Mouse (Mus musculus): ENCODE results near the gene Rnf227. TPM values are rescaled to one million over a fixed set of nuclear protein-coding genes. Genes with fewer than 3 reads are reported as not detected.

Rnf227 gene
- polyA plus RNA-seq, 1 experiment from 2014 or later, result 18.3 TPM

DNA sequence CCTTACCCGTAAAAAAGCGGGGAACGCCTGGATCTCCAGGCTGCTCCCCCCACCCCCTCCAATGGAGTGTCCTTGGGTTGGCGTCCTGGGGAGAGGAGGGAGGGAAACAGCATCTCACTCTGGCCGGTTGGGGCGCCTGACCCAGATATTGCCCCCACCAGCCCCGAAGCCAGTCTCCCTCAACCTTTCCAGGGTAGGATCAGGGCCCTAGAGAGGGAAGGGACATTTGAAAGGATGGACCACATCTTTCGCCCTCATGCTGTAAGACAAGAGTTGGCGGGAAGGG lies 13.2 kb upstream of the Rnf227 start:
- Histone ChIP-seq H3K4me2 (ENCODE audit: low read length) (peak overlapping the region; percentile 96; the same call in 1 of the 2 replicates), H3K4me3 (replicated peaks; ENCODE audit: low read depth, low read length) (no peak overlapping the region), H3K27ac (no peak overlapping the region), H3K27me3 (ENCODE audit: insufficient read depth, low read length) (no peaks in the 10 kb centered on the region), H3K9me3 (replicated peaks; ENCODE audit: low read length) (no peaks in the 10 kb centered on the region), H3K36me3 (ENCODE audit: insufficient read depth, low read length) (no peaks in the 10 kb centered on the region), H3K4me1 (replicated peaks; ENCODE audit: insufficient read depth, low read length) (peaks cover 35% of the 10 kb centered on the region), H3K9ac (ENCODE audit: low read depth, low read length) (no peak overlapping the region)
- DNase-seq (ENCODE audit: low spot score), result no peak
- TF ChIP-seq CTCF (IDR thresholded peaks at IDR 0.05; ENCODE audit: low read depth), result no peak
- 25% methylated on average over 9 of the region's 9 CpGs for WGBS
- ATAC-seq (replicated peaks; ENCODE audit: low FRiP score, low read depth), result no peak

GRCm38 (mm10) chr11:69327648-69328047 lies 12.6 kb upstream of the Rnf227 start:
- TF ChIP-seq CTCF (IDR thresholded peaks at IDR 0.05; ENCODE audit: low read depth), result no peak
- no peak overlapping the region for H3K4me2 ChIP-seq (ENCODE audit: low read length)
- no peak overlapping the region for H3K9ac ChIP-seq (ENCODE audit: low read depth, low read length)
- DNase-seq (ENCODE audit: low spot score) (no peak), ATAC-seq (replicated peaks; ENCODE audit: low FRiP score, low read depth) (no peak)
- no peak overlapping the region for H3K4me3 ChIP-seq (replicated peaks; ENCODE audit: low read depth, low read length)
- peaks cover 35% of the 10 kb centered on the region for H3K4me1 ChIP-seq (replicated peaks; ENCODE audit: insufficient read depth, low read length)
- H3K36me3 ChIP-seq (ENCODE audit: insufficient read depth, low read length), result no peaks in the 10 kb centered on the region
- 58% methylated on average over 6 of the region's 6 CpGs for WGBS
- no peak overlapping the region for H3K27ac ChIP-seq
- no peaks in the 10 kb centered on the region for H3K9me3 ChIP-seq (replicated peaks; ENCODE audit: low read length)
- H3K27me3 ChIP-seq (ENCODE audit: insufficient read depth, low read length), result no peaks in the 10 kb centered on the region

GRCm38 (mm10) chr11:69328517-69328916 lies 11.7 kb upstream of the Rnf227 start:
- no peaks in the 10 kb centered on the region for H3K9me3 ChIP-seq (replicated peaks; ENCODE audit: low read length)
- H3K9ac ChIP-seq (ENCODE audit: low read depth, low read length), result no peak overlapping the region
- 88% methylated on average over 6 of the region's 6 CpGs for WGBS
- peaks cover 32% of the 10 kb centered on the region for H3K4me1 ChIP-seq (replicated peaks; ENCODE audit: insufficient read depth, low read length)
- no peak for TF ChIP-seq CTCF (IDR thresholded peaks at IDR 0.05; ENCODE audit: low read depth)
- DNase-seq (ENCODE audit: low spot score) (peak; percentile 36), ATAC-seq (replicated peaks; ENCODE audit: low FRiP score, low read depth) (no peak)
- H3K36me3 ChIP-seq (ENCODE audit: insufficient read depth, low read length), result no peaks in the 10 kb centered on the region
- H3K27me3 ChIP-seq (ENCODE audit: insufficient read depth, low read length), result no peaks in the 10 kb centered on the region
- H3K27ac ChIP-seq, result no peak overlapping the region
- no peak overlapping the region for H3K4me3 ChIP-seq (replicated peaks; ENCODE audit: low read depth, low read length)
- no peak overlapping the region for H3K4me2 ChIP-seq (ENCODE audit: low read length)

DNA sequence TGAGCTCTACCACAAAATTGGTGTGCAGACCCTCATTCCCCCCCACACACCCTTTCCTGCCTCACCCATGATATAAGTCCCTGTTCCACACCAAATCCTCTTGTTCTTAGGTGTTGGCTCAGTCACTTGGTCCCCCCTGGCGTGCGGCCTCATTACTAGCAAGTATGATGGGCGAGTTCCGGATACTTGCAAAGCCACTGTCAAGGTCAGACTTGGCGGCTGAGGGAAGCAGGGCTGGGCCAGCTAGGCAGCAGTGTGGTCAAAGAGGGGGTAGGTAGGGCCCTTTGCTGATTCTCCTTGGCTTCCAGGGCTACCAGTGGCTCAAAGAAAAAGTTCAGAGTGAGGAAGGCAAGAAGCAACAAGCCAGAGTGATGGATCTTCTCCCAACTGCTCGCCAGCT lies 9.1 kb upstream of the Rnf227 start:
- H3K9ac ChIP-seq (ENCODE audit: low read depth, low read length), result no peak overlapping the region
- no peaks in the 10 kb centered on the region for H3K9me3 ChIP-seq (replicated peaks; ENCODE audit: low read length)
- no peak for TF ChIP-seq CTCF (IDR thresholded peaks at IDR 0.05; ENCODE audit: low read depth)
- 87% methylated on average over 6 of the region's 6 CpGs for WGBS
- H3K4me2 ChIP-seq (ENCODE audit: low read length), result 0 out of 2 replicates have a peak overlapping the region, but pooled peaks have one; percentile 68
- peak overlapping the region; percentile 49; the same call in 1 of the 2 replicates for H3K4me3 ChIP-seq (replicated peaks; ENCODE audit: low read depth, low read length)
- H3K27ac ChIP-seq, result no peak overlapping the region
- no peak for ATAC-seq (replicated peaks; ENCODE audit: low FRiP score, low read depth)
- no peaks in the 10 kb centered on the region for H3K27me3 ChIP-seq (ENCODE audit: insufficient read depth, low read length)
- no peak for DNase-seq (ENCODE audit: low spot score)
- no peaks in the 10 kb centered on the region for H3K36me3 ChIP-seq (ENCODE audit: insufficient read depth, low read length)
- peaks cover 25% of the 10 kb centered on the region; the same call in 1 of the 2 replicates for H3K4me1 ChIP-seq (replicated peaks; ENCODE audit: insufficient read depth, low read length)

GRCm38 (mm10) chr11:69331929-69332405 lies 8.3 kb upstream of the Rnf227 start:
- Histone ChIP-seq H3K4me1 (replicated peaks; ENCODE audit: insufficient read depth, low read length) (peaks cover 20% of the 10 kb centered on the region; the same call in 1 of the 2 replicates), H3K27me3 (ENCODE audit: insufficient read depth, low read length) (no peaks in the 10 kb centered on the region), H3K9ac (ENCODE audit: low read depth, low read length) (peak overlapping the region; percentile 57), H3K4me3 (replicated peaks; ENCODE audit: low read depth, low read length) (peak overlapping the region; percentile 49), H3K27ac (peak overlapping the region; percentile 73), H3K4me2 (ENCODE audit: low read length) (peak overlapping the region; percentile 68), H3K9me3 (replicated peaks; ENCODE audit: low read length) (no peaks in the 10 kb centered on the region), H3K36me3 (ENCODE audit: insufficient read depth, low read length) (no peaks in the 10 kb centered on the region)
- ATAC-seq (replicated peaks; ENCODE audit: low FRiP score, low read depth) (peak; percentile 56; the same call in 1 of the 2 replicates), DNase-seq (ENCODE audit: low spot score) (peak; percentile 92)
- under 1% methylated on average over 24 of the region's 24 CpGs for WGBS
- no peak for TF ChIP-seq CTCF (IDR thresholded peaks at IDR 0.05; ENCODE audit: low read depth)

- peak overlapping the region; percentile 57; the same call in 1 of the 2 replicates for H3K9ac ChIP-seq (ENCODE audit: low read depth, low read length)
- peak; percentile 84 for DNase-seq (ENCODE audit: low spot score)
- H3K4me2 ChIP-seq (ENCODE audit: low read length), result peak overlapping the region; percentile 68
- no peaks in the 10 kb centered on the region for H3K27me3 ChIP-seq (ENCODE audit: insufficient read depth, low read length)
- no peak overlapping the region; the same call in 1 of the 2 replicates for H3K4me3 ChIP-seq (replicated peaks; ENCODE audit: low read depth, low read length)
- WGBS, result 19% methylated on average over 8 of the region's 8 CpGs
- H3K4me1 ChIP-seq (replicated peaks; ENCODE audit: insufficient read depth, low read length), result peaks cover 18% of the 10 kb centered on the region; the same call in 1 of the 2 replicates
- TF ChIP-seq CTCF (IDR thresholded peaks at IDR 0.05; ENCODE audit: low read depth), result no peak
- no peaks in the 10 kb centered on the region for H3K36me3 ChIP-seq (ENCODE audit: insufficient read depth, low read length)
- no peaks in the 10 kb centered on the region for H3K9me3 ChIP-seq (replicated peaks; ENCODE audit: low read length)
- 0 out of 2 replicates have a peak, but pooled peaks have one; percentile 3 for ATAC-seq (replicated peaks; ENCODE audit: low FRiP score, low read depth)
- peak overlapping the region; percentile 73 for H3K27ac ChIP-seq
Observed at GRCm38 (mm10) chr11:69332713-69333253, 7.5 kb upstream of the Rnf227 start.
